Mouse (Mus musculus): Measurements from ENCODE around the gene Tmem39b.
"Not testable (repeated sequence)": the region's sequence is repeated elsewhere in the genome, so short reads cannot be mapped to it uniquely, and the experiment has no call there.

Tmem39b gene

DNA sequence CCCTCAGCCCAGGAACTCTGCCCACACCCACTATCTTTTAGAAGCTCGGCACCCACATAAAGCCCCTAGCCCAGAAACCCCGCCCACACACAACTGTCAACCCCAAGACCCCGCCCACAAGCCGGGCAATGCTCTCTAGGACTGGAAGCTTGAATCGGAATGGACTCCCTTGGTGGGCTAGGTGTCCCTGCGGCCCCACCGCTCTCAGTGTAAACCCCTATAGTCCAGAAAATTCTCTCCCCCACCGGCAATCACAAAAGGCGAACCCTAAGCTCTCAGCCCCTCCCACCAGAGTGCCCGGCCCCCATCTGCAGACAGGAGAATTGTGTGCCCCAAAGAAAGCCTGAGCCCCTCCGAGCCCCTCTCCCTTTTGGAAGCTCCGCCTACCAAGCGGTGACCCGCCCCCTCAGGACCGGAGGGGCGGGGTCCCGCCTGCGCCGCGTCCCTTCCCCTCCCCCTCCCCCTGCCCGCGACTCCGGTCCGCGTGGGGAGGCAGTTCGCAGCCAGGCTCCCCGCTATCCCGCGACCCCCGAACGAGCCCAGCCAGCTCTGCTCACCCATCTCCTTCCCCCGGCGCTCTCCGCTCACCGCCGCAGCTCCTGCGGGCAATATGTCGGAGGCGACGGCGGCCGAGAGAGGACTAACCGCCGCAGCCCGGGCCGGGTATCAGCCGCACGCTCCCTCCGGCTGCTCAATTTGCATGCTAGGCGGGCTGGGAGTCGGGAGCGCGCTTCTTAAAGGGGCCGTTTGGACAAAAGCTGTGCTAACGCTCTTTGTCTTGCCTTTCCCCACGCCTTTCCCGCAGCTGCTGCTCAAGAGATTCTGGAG lies at the start of gene Tmem39b:
Tmem39b (minus strand) TSS at position 681 of the 828 bp plus-strand sequence.
- peak; percentile 99 for DNase-seq

DNA sequence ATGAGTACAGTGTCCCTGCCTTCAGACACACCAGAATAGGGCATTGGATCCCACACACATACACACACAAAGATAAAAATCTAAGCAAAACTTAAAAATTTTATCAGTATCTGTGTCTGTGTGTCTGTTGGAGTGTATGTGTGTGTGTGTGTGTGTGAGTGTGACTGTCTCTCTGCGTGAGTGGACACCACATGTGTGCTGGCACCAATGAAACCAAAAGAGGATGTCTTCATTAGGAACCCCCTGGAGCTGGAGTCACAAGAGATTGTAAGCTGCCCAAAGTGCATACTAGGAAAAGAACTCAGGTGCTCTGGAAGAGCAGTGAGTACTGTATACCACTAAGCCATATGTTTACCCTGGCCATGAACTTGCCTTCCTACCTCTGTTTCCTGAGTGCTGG lies 49.5 kb upstream of the Tmem39b start:
- no peak for DNase-seq

DNA sequence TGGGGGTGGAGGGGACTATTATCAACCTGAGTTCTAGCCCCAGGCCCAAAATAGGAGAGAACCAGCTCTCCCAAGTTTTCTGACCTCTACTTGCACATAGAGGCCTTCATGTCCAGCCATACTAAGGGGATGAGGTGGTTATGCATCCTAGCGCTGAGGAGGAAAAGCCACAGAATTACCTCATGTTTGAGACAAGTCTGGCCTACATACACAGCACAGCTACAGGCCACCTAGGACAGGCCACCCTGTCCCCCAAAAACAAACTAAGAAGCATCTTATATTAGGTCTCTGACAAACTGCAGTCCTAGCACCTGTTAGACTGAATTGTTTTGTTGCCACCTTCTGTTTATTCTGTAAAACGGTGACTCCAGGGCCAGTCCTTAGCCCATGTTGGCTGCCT lies 46.9 kb upstream of the Tmem39b start:
- DNase-seq, result peak; percentile 86

DNA sequence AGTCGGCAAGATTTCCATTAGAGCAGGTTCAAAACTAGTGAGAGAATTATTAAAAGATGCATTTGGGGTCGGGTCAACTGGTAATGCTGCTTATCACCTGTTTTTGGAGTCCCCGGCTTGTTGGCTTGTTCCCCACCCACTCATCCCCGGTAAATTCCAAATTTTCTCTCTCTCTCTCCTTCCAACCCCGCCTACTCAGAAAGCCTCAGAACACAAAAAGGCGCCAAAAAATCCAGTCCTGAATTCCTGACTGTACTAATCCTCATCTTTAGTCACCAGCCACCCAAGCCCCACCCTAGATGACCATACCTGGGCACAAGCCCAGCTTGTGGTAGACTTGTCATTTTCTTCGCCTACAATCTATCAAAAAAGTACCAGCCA lies 46.4 kb upstream of the Tmem39b start:
- no peak for DNase-seq

DNA sequence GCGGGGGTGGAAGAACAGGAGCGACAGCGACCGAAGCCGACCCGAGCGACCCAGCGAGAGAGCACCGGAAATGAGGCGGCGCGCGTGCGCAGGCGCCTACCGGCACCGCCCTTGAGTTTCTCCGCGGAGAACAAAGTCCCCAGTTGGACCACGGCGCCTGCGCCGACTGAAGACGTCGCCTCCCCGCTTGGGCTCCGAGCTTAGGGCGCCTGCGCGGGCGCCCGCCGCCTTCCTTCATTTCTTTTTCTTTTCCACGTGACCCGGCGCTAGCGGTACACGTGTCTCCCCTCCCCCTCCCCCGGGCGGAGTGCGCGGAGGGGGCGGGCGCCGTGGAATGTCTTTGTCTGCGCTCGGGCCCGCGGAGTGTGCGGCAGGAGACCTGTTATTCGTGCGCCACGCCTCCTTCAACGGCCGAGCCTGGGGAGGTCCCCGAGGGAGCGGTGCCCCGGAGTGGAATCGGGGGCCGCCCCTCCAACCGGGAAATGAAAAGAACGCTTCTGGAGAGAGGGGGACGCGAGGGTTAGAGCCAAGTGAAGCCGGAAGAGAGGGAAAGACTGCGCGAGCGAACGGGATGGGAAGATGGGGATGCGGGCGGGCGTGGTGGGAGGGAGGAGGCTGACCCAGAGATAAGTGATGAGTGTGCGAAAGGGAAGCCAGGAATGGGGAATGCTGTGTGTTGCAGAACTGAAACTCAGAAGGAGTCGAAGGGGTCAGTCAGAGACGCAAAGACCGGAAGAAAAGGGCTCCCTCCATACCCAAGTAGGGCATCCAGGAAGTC lies 45.8 kb upstream of the Tmem39b start, which contains the start of gene Khdrbs1:
Khdrbs1 (minus strand) TSS at position 72 of the 778 bp plus-strand sequence.
- peak; percentile 100 for DNase-seq

DNA sequence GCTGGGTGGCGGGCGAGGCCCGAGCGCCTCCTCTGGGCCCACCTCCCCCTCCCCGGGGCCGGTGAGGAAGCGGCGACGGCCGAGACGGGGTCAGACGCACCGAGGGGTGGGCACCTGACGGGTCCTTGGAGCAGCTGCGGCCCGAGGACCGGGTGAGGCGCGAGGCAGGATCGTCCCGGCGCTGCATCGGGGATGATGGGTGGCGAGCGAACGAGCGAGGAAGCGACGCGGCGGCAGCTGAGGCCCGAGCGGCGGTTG lies 45.3 kb upstream of the Tmem39b start:
- DNase-seq, result no peak

DNA sequence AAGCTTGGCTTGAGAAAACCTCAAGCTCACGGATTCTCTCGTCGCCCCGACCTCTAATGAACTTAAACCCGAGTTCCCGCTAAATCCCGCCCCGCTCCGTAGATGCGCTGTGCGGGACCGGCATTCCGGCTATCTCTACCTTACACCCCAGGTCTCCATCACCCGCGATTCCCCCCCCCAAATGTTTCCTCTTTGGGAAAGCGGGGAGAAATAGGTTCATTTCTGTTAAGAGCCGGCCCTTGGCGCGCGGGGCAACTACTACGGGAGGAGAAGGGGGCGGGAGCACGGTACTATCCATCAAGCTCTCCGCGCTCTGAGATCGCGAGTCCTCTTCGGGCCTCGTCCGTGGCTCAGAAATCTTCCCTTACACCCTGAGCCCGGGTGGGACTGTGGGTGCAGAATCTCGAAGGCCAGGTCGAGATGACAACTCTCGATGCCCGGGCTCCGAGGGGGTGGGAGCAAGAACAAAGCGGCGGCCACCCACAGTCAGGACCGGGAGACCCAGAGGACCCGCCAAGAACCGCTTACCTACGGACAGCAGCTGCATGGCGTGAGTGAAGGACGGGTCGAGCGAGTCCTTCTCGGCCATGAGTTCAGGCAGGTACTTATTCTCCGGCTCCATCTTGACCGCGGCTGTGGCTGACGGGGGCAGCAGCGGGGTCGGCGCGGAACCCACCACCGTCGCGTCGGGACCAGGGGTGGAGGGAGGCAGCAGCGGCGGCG lies 44.8 kb upstream of the Tmem39b start:
- peak; percentile 96 for DNase-seq

DNA sequence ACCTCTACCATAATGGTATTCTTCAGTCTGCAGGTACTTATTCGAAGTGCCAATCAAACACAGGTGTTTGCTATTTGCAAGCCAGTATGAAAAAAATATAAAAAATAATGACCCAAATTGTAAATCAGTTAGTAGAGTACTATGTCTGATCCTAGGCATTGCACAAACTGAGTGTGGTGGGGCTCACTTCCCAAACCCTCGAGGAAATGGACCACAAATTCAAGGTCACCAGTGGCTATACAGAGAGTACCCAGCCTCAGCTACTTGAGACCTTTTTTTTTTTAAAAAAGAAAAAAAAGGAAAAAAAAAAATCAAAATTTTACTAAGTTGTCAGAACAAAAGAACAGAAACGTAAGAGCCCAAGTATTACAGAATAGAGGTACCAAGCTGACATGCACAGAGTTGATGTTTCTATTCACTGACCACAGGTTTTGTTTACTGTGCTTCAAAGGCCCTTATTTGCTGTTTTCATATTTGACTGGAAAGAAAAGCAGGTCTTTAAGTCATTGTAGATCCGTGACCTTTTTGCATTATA lies 42.5 kb upstream of the Tmem39b start:
- DNase-seq, result peak; percentile 23

DNA sequence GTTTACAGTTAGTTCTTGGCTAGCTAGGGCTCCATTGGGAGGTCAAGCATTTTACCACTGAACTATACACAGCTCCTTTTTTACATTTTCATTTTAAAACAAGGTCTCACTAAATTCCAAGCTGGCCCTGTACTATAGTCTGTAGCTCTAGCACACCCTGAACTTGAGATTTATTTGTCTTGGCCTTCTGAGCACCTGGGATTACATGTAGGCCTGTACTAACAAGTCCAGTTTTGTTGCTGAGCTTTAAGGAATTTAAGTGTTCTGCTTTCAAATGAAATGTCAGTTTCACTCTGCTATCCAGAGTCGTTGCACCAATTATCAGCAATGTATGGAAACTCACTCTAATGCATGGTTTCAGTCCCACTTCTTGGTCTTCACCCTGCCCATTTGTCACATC lies 39.5 kb upstream of the Tmem39b start:
- peak; percentile 31 for DNase-seq

DNA sequence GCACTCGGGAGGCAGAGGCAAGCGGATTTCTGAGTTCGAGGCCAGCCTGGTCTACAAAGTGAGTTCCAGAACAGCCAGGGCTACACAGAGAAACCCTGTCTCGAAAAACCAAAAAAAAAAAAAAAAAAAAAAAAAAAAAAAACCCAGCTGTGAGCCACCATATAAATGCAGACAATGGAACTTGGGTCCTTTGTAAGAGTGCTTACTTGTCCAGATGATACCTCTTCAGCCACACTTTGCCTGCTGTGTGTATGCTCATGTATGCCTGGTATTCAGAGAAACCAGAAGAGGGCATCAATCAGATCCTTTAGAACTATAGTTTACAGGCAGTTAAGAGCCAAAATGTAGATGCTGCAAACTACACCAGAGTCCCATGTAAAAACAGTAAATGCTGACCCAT lies 38.8 kb upstream of the Tmem39b start:
- not testable (repeated sequence) for DNase-seq

DNA sequence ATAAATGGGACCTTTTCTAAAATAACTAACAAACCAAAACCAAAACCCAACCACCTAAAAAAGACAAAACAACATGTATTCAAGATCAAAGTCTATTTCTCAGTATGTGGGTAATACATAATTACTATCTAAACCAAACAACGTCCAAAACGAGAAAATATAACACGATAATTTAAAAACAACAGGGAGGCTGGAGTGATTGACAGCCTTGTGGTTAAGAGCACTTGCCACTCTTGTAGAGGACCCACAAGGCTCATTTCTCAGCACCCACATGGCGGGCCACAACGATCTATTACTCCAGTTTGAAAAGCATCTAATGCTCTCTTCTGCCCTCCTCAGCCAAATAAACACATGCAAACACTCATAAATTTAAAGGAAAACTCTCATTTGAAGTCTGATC lies 34.8 kb upstream of the Tmem39b start:
- DNase-seq, result peak; percentile 9

DNA sequence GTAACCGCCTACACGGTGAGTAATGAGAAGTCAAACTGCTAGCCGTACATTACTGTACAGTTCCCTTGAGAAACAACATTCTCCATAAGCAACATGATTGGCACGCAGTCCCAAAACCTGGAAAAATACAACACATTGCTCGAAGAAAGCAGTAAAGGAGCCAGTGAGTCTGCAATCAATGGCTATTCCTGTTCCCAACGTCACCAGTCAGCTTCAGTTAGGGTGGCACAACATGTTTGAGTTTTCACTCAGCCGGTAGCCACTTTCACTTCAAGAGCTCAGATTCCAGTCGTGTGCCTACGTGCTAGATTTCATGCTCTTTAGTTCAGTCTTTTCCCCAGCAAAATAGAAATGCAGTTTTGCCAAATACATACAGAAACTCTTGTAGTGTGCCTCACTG lies 19.7 kb upstream of the Tmem39b start:
- peak; percentile 81 for DNase-seq

DNA sequence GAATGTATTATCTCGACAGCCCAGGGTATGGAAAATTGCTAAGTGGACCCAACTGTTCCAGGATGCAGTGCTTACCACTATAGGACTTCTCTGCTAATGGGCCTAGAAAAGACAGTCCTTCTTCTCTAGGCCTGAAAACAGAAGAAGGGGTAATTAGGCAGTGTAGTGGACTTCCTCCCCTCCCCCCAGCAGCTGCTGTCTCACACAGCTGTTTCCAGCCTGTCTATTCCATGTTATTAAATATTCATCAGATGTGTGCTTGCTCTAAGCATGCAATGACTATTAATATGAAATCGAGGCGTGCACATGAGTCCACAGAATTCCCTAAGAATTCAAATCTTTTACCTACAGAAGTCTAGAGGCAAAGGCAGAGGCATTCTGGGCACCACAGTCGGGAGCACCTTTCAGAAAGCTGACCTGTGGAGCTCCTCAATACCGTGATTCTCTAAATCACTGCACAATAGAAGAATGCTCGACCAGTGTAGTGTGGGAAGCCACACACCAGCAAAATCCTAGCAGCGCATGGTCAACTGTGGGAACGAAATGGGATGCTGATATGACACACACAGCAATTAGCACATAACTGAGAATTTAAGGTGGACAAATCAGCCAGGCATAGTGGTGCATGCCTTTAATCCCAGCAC lies 13.0 kb upstream of the Tmem39b start:
- DNase-seq, result no peak

DNA sequence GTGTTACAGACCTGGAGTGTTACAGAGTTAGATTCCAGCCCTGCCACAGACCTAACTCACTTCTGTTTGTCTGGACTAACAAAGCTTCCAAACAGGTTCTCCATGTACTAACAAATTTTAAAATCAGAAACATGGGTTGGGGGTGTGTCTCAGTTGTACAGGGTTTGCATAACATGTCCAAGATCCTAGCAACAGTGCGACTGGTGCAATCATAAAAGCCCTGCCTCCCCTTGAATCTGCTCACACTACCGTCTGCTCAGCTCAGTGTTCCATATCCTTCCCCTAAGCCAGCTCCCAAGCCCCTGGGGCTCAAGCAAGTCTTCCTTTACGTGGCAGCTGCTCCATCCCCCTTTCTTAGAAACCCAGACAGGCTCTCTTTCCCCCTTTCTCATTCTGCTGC lies 10.1 kb upstream of the Tmem39b start:
- DNase-seq, result no peak

DNA sequence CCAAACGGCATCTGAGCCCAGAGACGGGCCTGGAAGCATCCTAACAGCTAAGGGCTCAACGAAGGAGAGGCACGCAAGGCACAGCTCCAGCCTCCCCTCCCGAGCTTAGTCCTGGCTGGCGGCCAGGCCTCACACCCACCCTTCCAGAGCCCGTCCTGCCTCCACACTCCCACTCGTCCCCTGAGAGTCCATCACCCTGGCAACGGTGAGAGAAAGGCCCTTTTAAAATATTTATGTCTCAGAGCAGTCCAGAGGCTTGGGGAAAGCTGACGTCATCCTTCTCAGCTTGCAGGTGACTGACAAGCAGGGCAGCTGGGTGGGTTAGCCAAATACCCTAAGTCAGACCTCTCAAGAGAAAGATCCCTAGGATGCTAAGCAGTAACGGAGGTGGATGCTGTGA lies 5.8 kb upstream of the Tmem39b start:
- peak; percentile 97 for DNase-seq

DNA sequence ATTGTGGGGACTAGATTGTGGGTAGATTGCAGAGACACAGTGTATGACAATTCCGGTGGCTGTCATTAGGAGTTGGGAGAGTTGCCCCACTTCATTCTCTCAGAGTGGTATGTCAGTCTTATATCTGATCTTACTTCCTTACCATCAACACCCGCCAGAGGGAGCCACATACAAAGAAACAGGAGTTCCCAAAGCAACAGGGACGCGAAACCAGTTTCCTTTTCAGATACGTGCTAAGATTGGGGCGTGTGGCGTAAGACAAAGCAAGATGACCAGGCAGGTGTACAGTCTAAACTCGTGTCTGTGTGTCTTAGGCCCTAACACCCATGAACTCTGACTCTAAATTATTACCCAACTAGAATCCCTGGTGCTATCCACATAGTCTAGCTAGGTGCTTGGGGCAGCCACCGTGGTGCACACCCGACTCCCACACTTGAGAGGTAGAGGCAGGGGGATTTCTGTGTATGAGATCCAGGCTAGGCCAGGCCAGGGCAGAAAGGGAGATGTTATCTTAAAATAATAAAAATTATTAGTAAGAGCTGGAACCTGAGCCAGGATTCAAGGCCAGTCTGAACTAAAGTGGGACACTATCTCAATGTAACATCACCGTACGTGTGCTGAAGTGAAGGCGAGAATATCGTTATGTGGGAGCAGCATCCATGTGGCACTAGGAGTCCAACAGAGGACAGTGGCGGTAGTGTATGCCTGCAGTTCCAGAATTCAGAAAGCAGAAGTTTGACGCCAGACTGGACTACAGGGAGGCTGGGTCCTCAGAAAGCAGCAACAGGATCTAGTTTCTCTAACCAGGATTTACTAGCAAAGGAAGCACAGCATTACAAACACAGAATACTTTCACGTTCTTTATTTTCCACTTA lies 5.1 kb upstream of the Tmem39b start:
- DNase-seq, result peak; percentile 97

DNA sequence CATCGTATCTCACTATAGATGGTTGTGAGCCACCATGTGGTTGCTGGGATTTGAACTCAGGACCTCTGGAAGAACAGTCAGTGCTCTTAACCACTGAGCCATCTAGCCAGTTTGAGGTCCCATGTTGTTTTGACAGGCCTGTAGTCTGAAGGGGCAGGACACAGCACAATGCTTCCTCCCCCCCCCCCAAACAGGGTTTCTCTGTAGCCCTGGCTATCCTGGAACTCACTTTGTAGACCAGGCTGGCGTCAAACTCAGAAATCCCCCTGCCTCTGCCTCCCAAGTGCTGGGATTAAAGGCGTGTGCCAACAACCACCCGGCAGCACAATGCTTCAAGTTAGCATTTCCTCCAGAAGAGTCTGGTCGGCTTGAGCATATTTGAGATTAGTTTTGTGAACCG lies 4.0 kb upstream of the Tmem39b start:
- DNase-seq, result peak; percentile 91

DNA sequence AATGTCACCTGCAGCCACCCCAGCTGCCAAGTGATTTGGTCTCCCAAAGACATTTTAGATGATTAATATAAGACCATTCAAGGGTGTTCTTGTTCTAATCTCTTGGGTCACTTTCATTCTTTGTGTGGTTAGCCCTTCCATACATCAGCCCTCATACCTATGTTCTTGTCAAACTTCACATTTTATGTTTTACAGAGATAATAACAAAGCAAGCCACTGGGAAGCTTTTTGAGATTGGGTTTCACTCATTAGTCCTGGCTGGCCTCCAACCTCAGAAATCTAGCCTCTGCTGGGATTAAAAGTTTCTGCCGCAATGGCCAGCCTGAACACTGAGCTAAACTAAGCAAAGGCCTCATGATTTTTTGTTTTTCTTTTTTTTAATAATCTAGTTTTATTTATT lies 3.6 kb upstream of the Tmem39b start:
- DNase-seq, result peak; percentile 79

DNA sequence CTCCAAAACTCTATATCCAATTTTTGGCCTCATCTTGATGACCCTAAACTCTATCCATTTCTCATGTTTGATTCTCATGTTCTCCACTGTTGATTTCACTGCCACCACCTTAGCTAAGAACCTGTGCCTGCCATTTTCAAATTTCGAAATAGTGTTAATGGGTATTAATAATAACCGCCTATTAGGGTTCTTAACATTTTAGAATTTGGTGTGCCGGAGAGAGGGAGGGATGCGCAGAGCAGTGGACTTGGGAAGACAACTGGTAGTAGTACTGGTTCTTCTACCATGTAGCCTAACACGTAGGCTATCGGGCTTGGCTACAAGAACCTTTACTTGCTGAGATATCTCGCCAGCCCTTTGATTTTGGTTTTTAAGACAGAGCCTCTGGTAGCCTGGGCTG lies 553 bp upstream of the Tmem39b start:
- no peak for DNase-seq

DNA sequence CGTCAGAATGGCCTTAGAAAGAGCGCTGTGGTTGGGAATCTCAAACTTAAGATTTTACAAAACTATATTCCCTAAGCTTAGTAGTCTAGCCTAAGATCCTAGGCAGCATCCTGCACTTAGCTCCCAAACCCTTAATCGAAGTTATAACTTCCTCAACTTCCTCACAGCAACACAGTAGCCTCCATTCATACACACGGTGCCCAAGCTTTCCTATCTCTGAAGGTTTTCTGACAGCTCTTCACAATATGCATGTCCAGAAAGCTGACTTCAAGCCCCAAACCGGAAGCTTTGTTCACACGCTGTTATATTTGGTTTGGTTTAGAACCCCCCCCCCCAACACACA lies 852 bp downstream of the Tmem39b start:
- no peak for DNase-seq

DNA sequence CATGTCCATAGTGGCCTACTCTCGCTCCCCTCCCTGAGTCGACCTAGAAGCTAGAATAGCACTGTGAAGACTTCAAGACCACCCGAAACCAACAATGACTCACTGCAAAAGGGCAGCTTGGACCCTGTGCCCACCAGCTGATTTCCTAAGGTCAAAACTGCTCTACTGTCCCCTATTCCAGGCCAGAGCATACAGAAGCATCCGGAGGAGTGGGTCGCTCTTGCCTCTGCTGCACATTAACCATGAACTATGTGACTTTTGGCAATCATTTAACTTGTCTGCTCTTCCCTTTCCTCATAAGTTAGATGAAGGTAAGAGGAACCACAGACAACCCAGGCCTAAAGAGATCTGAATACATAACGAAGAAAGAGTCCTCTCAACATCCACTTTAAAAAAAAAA lies 12.1 kb downstream of the Tmem39b start:
- DNase-seq, result no peak

DNA sequence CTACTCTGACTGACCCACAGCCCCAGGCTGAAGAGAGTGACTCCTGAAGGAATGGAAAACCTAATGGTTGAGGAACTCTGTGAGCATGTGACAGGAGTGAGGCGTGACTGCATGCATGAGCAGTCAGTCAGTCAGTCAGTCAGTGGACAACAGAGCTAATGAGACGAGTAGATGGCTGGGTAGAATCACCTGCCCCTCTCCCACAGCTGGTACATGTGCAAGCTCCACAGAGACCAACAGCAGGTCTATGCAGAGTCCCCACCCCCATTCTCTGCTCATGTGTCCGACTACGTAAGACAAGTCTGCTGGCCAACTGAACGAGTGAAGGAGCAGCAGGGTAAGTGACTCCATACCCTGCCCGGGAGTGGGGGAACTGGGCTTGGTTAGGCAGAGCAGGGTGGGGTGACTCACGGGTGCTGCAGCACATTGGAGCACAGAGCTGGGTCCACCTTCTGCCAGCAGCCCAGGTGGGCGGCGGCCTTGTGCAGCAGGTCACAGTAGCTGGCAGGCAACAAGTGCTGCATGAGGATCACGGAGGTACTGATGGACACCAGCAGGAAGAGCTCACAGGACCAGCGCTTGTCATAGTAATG lies 12.6 kb downstream of the Tmem39b start:
- DNase-seq, result peak; percentile 82

All from heart, adult 11 months (tissue).